Mouse (Mus musculus): ENCODE measurements around the gene A130010J15Rik. TPM values are rescaled to one million over a fixed set of nuclear protein-coding genes. Genes with fewer than 3 reads are reported as not detected.

A130010J15Rik gene
- polyA plus RNA-seq (2017; shearing (Covaris generic)): 5.8 TPM

GRCm38 (mm10) chr1:193167746-193168145, at the start of gene A130010J15Rik:
A130010J15Rik (plus strand) TSS chr1:193168046.

GRCm38 (mm10) chr1:193129786-193130455, 37.9 kb upstream of the A130010J15Rik start, which contains the start of gene Diexf:
Diexf (minus strand) TSS chr1:193130272.

GRCm38 (mm10) chr1:193152872-193153271, 15.0 kb upstream of the A130010J15Rik start, which contains the start of gene Irf6:
Irf6 (plus strand) TSS chr1:193153111.

GRCm38 (mm10) chr1:193201383-193201778, 33.5 kb downstream of the A130010J15Rik start, which contains the start of gene Traf3ip3:
Traf3ip3 (minus strand) TSS chr1:193201703.

GRCm38 (mm10) chr1:193207503-193207902, 39.7 kb downstream of the A130010J15Rik start, which contains the start of gene Lamb3:
Lamb3 (plus strand) TSS chr1:193207699.

Other genes with a start within 250 kb of the A130010J15Rik start
- gene Syt14, start 132.3 kb upstream of the A130010J15Rik start, polyA plus RNA-seq (2017; shearing (Covaris generic)): not detected
- 9.5 TPM for gene Diexf, start 37.8 kb upstream of the A130010J15Rik start, polyA plus RNA-seq (2017; shearing (Covaris generic))
- 2.9 TPM for gene Irf6, start 14.9 kb upstream of the A130010J15Rik start, polyA plus RNA-seq (2017; shearing (Covaris generic))
- gene Traf3ip3, start 33.7 kb downstream of the A130010J15Rik start, polyA plus RNA-seq (2017; shearing (Covaris generic)): 193 TPM
- 45.4 TPM for gene Lamb3, start 39.7 kb downstream of the A130010J15Rik start, polyA plus RNA-seq (2017; shearing (Covaris generic))
- gene Hsd11b1, start 96.0 kb downstream of the A130010J15Rik start, polyA plus RNA-seq (2017; shearing (Covaris generic)): 181 TPM
- gene G0s2, start 105.2 kb downstream of the A130010J15Rik start, polyA plus RNA-seq (2017; shearing (Covaris generic)): not detected
- not detected for gene Camk1g, start 202.3 kb downstream of the A130010J15Rik start, polyA plus RNA-seq (2017; shearing (Covaris generic))